Mouse (Mus musculus) adipocyte (in vitro differentiated cells): ENCODE measurements at regions not wholly inside any gene's neighbourhood (a gene's known extent, or its start where the extent isn't known, plus 50 kb on each side); places are given as distances from the start of the nearest gene placed in this dataset.

Experiments
- DNase-seq: peaks from one replicate; pipeline ENCODE4 v3.0.0-alpha.2; 2016; ENCODE audit warnings: low spot score

- peak; percentile 74 for DNase-seq
Measured at GRCm38 (mm10) chr15:30029257-30029899, 143.0 kb upstream of the Ctnnd2 start.

GRCm38 (mm10) chr15:30035367-30035766, 137.0 kb upstream of the Ctnnd2 start:
- no peak for DNase-seq

- no peak for DNase-seq
Measured at GRCm38 (mm10) chr15:30050851-30051250, 121.5 kb upstream of the Ctnnd2 start.

- no peak for DNase-seq
Measured at GRCm38 (mm10) chr15:30059808-30060207, 112.6 kb upstream of the Ctnnd2 start.

GRCm38 (mm10) chr15:30060505-30061342, 111.7 kb upstream of the Ctnnd2 start:
- DNase-seq = no peak

- DNase-seq = no peak
Measured at GRCm38 (mm10) chr15:30071668-30072067, 100.7 kb upstream of the Ctnnd2 start.

- DNase-seq = no peak
Measured at GRCm38 (mm10) chr15:30072301-30072700, 100.1 kb upstream of the Ctnnd2 start.

GRCm38 (mm10) chr15:30087120-30087519, 85.3 kb upstream of the Ctnnd2 start:
- DNase-seq = no peak

- DNase-seq = no peak
Measured at GRCm38 (mm10) chr15:30122061-30122460, 50.3 kb upstream of the Ctnnd2 start.
